Mouse (Mus musculus): ENCODE measurements around the gene Mrpl1.
A peak's percentile ranks its signal among the peaks of the same experiment; 100 is the strongest.

Gene Mrpl1

DNA sequence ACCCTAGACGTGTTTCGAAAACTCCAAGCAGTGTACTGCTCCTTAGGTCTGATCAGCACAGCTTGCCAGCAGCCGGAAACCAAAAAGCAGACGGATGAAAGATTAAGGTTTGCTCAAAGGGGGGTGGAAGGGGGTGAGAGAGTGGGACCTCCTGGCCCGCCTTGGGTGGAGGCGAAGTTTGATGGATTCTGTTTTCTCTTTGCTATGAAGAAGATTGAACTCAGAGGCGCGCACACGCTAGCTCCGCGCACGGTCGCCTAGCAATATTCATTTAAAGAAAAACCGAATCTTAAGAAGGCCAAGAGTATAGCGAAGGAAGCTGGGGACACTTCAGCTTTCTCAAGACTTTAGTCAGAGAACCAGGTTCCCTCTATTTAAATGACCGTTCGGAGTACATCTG lies at the start of gene Mrpl1:
Gene Mrpl1 (plus strand): TSS at position 35 of the 400 bp plus-strand sequence.
- DNase-seq: peak; percentile 25

DNA sequence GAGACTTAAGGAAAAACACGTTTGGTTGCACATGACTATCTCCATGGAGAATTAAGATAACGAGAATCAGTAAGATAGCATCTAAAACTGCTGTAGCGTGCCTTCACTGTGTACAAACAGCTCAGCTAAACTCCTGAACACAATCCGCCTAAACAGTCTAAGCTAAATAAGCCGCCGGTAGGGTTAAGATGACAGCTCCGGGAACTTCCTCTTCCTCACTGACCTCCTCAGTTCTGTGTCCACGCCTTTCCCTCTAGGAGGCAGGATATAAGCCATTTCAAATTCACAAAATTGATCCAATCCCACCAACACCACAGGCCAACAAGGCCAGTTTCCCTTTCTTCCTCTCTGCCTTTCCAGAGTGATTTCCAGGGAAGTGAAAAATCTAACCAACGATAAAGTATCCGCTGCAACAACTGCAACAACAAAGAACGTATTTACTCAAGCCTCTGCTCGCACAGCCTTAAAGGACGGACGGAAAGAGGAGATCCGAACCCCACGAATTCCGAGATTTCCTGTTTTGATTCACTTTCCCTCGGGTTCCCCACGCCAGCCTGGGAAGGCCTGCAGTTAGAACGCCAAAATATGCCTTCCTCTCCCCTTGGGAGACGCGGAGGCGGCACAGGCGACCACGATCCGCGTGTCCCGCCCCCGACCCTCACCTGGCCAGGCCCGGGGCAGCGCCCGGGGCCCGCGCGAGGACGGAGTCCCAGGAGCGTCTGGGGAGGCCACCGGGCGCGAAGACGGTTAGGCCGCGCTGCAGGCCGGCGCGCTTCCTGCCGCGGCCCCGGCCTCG lies 48.6 kb upstream of the Mrpl1 start:
- peak; percentile 31 for DNase-seq

DNA sequence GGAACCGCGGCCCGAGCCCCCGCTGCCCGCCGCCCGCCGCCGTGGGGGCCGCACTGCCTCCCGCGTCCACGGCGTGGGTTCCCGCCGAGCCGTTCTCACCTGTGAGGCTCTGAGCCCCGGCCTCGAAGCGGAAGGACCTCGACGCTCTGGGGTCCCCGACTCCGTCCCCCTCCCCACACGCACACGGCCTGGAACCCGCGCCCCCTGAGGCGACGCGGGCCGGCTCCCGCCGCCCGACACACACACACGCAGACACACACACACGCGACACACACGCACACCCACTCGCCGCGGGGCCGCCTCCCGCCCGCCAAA lies 48.1 kb upstream of the Mrpl1 start:
- no peak for DNase-seq

DNA sequence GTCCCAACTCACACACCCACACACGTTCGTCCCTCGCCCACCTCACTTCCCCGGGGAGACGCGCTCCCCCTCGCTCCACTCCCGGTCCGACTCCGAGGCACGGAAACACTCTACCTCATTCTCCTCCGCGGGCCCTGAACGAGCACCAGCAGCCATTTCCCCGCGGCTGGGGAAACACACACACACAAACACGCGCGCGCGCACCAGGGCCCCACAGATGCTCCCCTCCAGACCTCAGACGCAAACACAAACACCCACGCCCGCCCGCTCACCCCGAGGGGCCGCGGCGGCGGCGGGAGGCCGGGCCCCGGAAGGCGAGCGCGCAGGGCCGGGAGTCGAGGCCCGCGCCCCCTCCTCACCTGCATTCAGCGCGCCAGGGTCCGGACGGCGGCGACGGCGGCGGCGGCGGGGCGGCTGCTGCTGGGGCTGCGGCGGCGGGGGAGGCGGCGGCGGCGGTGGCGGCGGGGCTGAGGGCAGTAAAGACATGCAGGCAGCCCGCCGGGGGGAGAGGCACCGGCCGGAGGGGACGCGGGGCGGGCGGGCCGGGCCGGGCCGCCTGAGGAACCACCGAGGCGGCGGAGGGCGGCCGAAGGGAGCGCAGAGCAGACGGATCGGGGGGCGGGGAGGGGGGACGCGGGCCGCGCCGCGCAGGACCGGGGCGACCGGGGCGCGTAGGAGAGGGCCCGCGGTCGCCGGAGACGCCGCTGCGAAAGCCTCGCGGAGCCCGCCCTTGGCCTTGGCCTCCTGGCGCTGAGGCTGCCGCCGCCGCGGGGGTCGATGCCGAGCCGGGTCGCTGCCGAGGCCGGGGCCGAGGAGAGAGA lies 47.5 kb upstream of the Mrpl1 start:
- DNase-seq: peak; percentile 71

DNA sequence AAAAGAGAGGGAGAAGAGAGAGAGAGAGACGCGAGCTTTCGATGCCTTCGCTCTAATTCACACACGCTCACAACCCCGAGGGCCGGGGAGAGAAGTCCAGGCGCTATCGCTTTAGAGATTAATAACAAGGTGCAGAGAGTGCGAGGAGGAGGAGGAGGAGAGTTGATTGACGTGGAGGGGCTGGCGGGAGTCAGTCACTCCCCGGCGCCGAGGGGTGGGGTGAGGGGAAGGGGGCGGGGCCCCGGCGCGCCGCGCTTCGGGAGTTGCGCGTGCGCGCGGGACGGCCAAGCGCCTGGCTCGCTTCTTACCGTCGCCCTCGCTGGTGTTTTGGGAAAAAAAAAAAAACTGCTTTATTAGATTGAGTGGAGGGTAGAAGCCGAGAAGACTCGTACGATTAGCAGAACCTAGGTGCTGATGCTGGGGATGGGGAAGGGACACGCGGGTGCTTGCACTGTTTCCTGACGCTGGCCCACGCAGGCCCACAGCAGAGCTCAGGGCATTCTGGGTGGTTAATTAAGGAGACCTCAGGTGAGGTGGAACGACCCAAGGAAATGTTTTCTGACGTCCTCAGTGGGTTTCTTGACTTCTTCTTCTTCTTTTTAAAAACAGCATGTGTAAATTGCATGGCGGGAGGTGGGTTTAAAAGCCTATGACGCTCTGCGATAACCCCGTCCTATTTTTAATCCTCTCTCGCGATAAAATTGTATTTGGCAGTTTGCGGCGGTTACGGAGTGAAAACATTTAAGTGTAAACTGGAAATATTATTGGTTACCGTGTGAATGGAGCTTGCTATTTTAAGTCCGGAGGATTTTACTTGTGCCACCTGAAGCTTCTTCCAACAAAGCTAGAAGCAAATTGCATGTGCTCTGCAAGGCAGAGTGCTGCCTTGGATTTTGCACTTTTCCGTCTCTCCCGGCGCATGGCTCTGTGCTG lies 46.6 kb upstream of the Mrpl1 start:
- peak; percentile 89 for DNase-seq

DNA sequence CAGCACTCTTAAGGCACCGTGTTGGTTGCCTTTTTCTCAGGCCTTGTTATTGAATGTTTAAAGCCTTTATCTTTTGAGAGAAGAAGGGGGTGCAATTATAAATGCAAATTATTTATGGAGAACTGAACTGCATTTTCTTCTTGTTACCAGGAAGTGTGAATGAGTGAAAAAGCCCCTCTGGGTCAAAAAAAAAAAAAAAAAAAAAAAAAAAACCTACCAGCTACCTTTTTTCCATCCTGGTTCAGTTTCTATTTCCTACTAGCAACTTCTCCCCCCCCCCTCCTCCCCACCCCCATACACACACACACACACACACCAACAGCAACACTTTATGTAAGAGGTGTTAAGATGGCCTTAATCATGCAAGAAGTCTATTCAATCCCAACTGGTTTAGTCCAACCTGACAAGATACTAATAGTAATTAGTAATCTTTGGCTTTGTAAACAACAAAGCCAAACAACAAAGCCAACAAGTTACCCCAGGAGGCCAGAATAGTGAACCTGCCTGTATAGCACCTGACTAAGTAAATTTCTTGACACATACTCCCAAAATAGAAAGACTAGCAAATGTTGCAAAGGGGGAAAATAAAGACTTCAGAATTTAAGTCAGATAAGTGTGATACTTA lies 45.8 kb upstream of the Mrpl1 start:
- no peak for DNase-seq

DNA sequence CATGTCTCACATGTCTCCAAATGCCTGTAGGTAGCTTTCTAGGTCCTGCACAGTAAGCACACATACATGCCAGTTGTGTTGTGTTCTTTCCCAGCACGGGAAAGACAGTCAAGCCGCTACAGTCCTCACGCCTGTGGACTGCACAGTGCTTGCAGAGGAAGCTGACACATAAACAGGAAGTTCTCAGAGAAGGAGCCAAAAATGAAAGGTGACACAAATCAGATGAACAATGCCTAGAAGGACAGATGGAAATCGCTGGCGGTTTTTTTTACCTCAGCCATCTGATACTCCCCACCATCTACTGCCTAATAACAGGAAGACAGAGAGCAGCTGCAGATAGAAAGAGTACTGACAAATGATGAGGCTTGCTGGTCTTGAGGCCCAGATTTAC lies 45.3 kb upstream of the Mrpl1 start, which contains the start of gene Cnot6l:
Gene Cnot6l (minus strand): TSS at position 151 of the 391 bp plus-strand sequence.
- DNase-seq: no peak

DNA sequence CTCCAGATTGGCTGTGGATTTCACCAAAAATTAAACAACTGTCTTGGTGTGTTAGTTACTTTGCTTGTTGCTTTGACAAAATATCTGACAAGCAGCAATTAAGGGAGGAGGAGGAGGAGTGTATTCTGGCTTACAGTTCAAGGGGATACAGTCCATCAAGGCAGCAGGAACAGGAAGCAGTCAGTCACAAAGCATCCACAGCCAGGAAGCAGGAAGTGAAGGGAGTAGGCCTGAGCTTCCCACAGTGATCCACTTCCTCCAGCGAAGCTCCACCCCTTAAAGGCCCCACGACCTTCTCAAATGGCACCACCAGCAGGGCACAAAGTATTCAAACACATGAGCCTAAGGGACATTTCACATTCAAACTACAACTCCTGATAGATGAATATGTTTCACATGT lies 42.5 kb upstream of the Mrpl1 start:
- no peak for DNase-seq

DNA sequence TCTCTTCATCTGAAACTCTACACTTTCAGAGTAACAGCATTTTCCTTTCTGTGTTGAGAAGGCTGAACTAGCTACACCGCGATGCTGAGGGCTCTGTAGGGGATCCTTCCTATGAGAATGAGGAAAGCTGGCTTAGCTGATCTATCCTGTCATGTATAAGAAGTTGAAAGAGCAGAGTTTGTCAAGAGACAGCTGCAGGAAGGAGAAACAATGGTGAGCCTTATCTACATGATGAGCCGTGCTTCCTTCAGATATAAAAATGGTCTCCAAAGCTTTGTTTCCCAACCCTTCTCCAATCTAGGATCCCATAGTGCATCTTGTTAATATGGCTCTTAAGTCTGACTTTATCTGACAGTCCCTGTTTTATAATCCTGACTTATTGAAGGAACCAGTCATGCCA lies 38.9 kb upstream of the Mrpl1 start:
- DNase-seq: no peak

DNA sequence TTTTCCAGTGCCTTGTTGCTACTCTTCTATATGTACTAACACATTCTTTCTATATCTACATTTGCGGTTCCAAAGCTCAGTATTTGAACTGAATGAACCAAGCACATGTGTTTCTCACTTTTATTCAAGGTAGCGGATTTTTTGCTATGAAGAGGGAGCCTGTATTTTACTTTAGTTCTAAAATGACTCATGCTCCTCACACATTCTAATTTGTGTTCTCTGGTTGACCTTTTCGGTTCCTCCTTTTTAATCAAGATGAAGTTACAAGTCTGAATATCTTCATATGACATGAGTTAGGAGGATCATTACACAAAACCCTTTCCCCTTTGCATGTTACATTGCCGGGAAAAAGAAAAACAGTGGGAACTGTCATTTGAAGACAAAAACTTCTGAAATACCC lies 37.5 kb upstream of the Mrpl1 start:
- no peak for DNase-seq

DNA sequence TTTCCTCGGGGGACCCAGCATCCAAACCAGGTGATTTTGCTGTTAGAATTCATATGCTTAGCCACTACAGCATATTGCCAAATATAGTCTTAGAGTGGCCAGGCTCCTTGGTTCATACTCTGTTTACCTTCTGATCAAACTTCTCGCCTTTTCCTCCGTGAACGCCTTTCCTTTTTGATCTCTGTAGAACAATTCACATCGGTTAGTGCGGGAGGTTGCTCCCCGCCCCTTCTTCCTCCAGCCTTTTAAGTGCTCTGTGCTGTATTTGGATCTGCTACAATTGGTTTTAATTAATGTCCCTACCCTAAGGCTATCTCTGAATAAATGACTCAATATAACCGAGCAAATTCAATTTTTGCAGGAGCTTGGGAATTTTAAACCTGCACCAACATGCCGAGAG lies 33.2 kb upstream of the Mrpl1 start:
- DNase-seq: no peak

DNA sequence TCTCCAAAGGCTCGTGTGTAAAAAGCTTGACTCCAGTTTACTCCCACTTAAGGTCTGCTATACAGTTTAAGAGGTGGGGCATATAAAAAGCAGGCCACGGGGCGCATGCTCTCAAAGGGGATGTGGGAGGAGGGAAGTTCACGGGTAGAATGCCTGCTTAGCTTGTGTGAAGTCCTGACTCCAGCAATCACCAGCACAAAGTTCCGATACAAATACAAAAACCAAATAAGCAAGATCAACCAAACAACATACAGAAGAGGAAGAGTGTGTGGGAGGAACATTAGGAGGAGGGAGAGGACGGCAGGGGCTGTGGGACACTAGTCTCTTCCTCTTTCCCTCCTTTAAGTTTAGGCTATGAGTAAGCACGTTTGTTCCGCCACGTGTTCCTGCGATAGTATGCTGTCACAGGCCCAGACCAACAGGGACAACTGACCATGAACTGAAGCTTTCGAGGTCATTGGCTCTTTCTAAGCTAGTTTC lies 32.4 kb upstream of the Mrpl1 start:
- DNase-seq: no peak

DNA sequence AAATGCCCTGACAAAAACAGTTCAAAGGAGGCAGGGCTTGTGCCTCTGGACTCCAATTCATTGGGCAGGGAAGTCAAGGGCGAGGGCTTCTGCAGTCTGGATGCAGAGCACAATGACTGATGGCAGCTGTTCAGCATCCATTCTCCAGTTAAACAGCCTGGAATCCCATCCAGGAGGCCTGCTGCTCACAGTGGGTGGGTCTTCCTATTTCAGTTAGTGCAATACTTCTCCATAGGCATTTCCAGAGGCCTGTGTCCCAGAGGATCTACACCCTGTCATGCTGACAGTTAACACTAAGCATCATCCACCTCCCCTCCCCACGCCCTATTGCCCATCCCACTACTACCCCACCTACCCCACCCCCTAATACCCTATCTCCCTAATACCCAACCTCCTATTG lies 26.1 kb upstream of the Mrpl1 start:
- DNase-seq: no peak

DNA sequence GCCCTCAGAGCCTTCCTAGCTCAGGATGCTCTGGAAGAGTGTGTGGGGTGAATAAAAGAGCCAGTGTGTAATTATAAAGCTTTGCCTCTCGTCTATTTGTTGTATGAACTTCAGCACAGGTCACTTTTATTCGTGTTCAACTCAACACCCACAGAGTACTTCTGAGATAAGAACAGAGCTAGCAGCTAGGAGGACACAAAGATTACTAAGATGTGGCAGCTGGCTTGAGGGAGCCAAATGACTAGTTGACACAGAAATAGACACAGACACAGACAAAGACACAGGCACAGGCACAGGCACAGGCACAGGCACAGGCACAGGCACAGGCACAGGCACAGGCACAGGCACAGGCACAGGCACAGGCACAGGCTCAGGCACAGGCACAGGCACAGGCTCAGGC lies 25.3 kb upstream of the Mrpl1 start:
- DNase-seq: no peak

DNA sequence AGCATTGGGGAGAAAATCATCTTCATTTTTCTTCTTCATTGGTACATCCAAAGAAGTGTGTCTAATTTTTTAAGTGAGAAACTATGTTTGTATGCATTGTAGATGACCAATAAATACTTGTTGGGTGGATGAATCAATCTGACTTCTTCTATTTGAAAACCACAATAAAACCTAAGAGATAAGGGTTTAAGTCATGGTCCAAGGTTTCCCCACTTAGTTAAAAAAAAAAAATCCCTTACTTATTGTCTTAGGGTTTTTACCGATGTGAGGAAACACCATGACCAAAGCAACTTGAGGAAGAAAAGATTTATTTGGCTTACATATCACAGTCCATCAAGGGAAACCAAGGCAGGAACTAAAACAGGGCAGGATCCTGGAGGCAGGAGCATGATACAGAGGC lies 19.5 kb upstream of the Mrpl1 start:
- no peak for DNase-seq

DNA sequence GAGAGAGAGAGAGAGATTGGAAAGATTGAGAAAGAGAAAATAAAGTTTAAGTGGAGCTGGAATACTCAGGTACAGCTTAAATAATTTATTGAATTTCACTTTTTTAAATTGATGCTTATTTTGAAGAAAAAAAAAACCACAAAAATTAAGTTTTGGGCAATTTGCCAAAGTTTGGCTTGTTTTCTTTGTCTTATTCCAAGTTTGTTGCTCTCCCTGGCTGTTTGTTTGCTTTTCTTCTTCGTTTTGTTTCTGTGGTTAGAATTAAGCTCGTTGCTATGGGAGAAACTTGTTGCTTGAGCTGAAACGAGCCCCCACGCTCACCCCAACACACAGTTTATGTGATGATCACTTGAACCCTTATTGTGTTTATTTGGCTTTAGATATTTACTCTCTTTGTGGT lies 18.0 kb upstream of the Mrpl1 start:
- no peak for DNase-seq

DNA sequence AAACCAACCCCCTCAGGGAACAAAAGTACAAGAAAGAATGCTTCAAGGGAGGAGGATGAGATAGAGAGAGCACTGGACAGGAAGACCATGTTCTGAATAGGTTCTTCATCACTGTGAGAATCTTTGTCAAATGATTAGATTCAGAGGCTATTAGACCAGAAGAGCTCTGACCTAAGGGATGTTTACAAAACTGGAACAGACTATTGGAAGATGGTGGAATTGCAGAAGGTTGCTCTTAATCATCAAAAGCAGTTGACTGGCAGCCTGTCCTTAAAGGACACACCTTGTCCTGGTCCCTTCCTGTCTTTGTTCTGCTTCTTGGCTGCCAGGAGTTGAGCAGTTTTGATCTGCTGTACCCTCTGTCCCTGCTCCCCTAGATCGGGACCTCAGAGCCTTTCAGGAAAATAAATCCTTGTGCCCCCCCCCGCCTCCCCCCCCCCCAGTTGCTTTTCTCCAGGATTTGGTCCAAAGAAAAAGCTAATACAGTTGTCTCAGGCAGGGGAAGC lies 12.7 kb upstream of the Mrpl1 start:
- DNase-seq: no peak

DNA sequence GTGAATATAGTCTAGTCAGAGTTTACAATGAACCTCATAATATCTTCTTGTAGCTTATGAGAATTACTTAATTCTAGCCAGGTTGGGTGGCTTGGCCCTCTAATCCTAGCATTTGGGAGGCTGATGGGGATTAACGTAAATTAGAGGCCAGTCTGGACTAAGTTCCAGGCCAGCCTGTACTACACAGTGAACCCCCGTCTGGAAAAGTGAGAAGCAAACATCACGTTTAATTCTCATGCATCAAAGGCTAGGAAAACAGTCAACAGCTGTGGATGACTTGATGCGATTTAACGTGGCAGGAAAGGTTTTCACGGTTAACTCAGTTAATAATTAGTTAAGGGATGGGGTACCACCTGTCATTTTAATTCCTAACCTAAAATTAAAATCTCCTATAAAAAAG lies 11.0 kb upstream of the Mrpl1 start:
- no peak for DNase-seq

DNA sequence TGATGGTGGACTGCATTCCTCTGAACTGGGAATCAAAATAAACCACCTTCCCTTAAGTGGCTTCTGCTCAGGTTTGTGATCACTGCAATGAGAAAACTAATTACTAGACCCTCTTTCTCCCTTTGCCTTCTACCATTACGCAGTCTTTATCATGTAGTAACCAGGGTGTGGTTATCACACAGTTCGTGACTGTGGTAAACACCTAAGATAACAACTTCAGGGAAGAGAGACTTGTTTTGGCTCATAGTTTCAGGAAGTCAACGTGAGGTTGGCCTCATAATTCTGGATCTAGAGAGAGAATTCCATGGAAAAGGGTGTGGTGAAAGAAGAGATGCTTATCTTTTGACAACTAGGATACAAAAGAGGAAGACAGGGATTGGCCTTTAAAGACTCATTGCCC lies 9.0 kb upstream of the Mrpl1 start:
- no peak for DNase-seq

DNA sequence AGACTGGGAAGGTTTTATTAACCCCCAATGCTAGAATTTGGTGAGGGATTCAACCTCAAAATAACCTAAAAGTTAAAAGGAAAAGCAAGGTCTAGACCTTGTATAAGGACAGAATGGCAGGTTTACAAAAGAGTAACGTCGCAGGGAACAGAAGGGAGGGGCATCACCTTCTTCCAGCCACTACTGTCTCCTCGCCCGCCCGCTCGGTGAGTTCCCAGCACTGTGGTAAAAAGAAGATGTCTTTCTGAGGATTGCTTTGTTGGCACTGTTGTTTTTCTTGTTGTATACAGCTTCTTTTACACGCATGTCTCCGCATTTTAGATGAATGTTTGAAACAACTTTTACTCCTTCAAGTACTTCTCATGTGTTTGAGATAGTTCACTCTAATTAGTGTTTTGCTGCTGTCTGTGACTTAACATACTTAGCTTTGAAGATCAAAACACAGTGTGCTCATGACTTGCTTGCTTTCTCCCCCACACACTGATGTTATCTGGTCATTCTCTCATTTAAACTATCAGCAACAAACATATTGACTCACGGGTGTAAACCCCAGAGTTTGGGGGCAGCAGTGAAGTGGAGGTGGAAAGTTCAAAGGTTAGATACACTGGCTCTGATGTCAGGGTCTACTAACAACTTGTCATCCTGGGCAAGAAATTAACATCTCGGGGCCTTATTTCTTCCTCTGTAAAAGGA lies 7.7 kb upstream of the Mrpl1 start:
- no peak for DNase-seq

DNA sequence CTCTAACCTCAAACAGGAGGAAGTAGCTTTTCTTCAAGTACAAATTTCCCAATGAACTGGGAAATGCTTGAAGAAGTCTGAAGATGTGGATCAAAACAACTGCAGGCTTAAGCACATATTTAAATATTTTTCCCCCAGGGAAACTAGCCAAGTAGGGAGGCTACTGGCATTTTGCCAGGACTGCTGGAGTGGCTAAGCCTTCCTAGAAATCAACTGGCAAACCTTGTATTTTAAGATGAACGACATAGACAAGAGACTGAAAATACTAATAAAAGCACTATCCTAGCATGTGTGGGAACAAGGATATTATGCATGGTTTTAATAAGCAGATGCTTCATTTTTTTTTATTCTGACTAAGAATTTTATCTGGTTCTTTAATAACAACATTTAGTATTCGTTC lies 2.4 kb upstream of the Mrpl1 start:
- peak; percentile 31 for DNase-seq

DNA sequence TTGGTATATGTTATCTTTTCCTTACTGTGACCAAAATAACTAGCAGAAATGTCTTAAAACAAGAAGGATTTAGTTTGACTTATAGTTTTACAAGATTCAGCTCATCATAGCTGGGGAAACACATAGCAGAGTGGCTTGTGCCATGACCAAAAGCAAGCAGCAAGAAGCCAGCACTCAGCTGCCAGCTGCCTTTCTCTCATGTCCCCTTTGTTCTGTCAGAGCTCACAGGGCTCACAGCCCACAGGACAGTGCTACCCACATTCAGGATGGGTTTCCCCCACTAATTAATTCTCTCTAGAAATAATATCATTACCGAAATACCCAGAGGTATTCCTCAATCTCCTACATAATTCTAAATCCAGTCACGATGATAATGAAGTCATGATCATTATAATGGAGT lies 1.8 kb upstream of the Mrpl1 start:
- no peak for DNase-seq

Measured in right cerebral cortex, postnatal 4 days (tissue).